Mouse (Mus musculus) olfactory bulb, adult 2 months (tissue): ENCODE results near the gene Chst8. TPM values are rescaled to one million over a fixed set of nuclear protein-coding genes. Genes with fewer than 3 reads are reported as not detected.

Experiments
- H3K27ac ChIP-seq: fragments of 200-500 bp; 2 replicates; pipeline ENCODE4 v1.5.1; 2012; ENCODE audit warnings: low read depth, low read length; ENCODE audit not compliant: insufficient read depth
- H3K4me1 ChIP-seq: fragments of 200-500 bp; 2 replicates; pipeline ENCODE4 v1.6.1; 2012; ENCODE audit warnings: low read length; ENCODE audit not compliant: control insufficient read depth, insufficient read depth
- H3K4me3 ChIP-seq: fragments of 200-500 bp; 2 replicates; pipeline ENCODE4 v1.5.1; 2012; ENCODE audit warnings: mild to moderate bottlenecking, low read depth, low read length, moderate library complexity; ENCODE audit not compliant: insufficient read depth
- CTCF ChIP-seq: fragments of 200-500 bp; IDR thresholded peaks from 2 replicates; pipeline ENCODE4 v1.5.1; 2012; ENCODE audit warnings: low read depth, mild to moderate bottlenecking, low read length, moderate library complexity; ENCODE audit not compliant: insufficient read depth
- POLR2A ChIP-seq: fragments of 200-500 bp; IDR thresholded peaks from 2 replicates; pipeline ENCODE4 v1.6.1; 2012; ENCODE audit warnings: mild to moderate bottlenecking, low read depth, low read length, moderate library complexity; ENCODE audit not compliant: insufficient read depth
- WGBS: fragments of 180-500 bp; shearing (Covaris S2); methylation state at CpG from one replicate; pipeline ENCODE4 v1.1.7; 2018; 5-methylcytosine and 5-hydroxymethylcytosine counted together
- polyA plus RNA-seq: library from polyadenylated mRNA; stranded (reverse); fragments of >200 nt; gene quantifications from 2 replicates; pipeline ENCODE4 v1.2.4, GENCODE M21; 2012; ENCODE audit warnings: low replicate concordance; ENCODE audit not compliant: missing spikeins, insufficient read depth, insufficient read length

Gene Chst8
- polyA plus RNA-seq, 1 experiment, result not detected

GRCm38 (mm10) chr7:34734348-34734747, 78.2 kb downstream of the Chst8 start:
- TF ChIP-seq POLR2A, result no peak
- Histone ChIP-seq H3K4me3 (no peak overlapping the region), H3K4me1 (peaks cover 5% of the 10 kb centered on the region), H3K27ac (no peak overlapping the region)
- 61% methylated on average over 6 of the region's 6 CpGs for WGBS

GRCm38 (mm10) chr7:34728931-34729330, 83.6 kb downstream of the Chst8 start:
- 51% methylated on average over 6 of the region's 6 CpGs for WGBS
- H3K4me1 ChIP-seq, result no peaks in the 10 kb centered on the region
- no peak overlapping the region for H3K27ac ChIP-seq
- no peak overlapping the region for H3K4me3 ChIP-seq
- no peak for TF ChIP-seq CTCF
- no peak for TF ChIP-seq POLR2A

GRCm38 (mm10) chr7:34725206-34725605, 87.3 kb downstream of the Chst8 start:
- WGBS, result 77% methylated on average over 4 of the region's 4 CpGs
- Histone ChIP-seq H3K4me1 (no peaks in the 10 kb centered on the region), H3K27ac (no peak overlapping the region), H3K4me3 (no peak overlapping the region)
- TF ChIP-seq POLR2A (no peak), CTCF (no peak)

- TF ChIP-seq CTCF (no peak), POLR2A (no peak)
- WGBS, result 67% methylated on average over 11 of the region's 11 CpGs
- no peaks in the 10 kb centered on the region for H3K4me1 ChIP-seq
- H3K27ac ChIP-seq, result no peak overlapping the region
- no peak overlapping the region for H3K4me3 ChIP-seq
Measured at GRCm38 (mm10) chr7:34722551-34723230, 89.8 kb downstream of the Chst8 start.

- WGBS, result 66% methylated on average over 8 of the region's 8 CpGs
- Histone ChIP-seq H3K4me3 (no peak overlapping the region), H3K27ac (no peak overlapping the region), H3K4me1 (no peaks in the 10 kb centered on the region)
- TF ChIP-seq POLR2A, result no peak
- TF ChIP-seq CTCF, result no peak
Measured at GRCm38 (mm10) chr7:34722151-34722550, 90.4 kb downstream of the Chst8 start.

- 63% methylated on average over 5 of the region's 5 CpGs for WGBS
- Histone ChIP-seq H3K4me3 (no peak overlapping the region), H3K4me1 (no peaks in the 10 kb centered on the region), H3K27ac (no peak overlapping the region)
- no peak for TF ChIP-seq POLR2A
- no peak for TF ChIP-seq CTCF
Measured at GRCm38 (mm10) chr7:34721650-34722048, 90.9 kb downstream of the Chst8 start.

GRCm38 (mm10) chr7:34720882-34721649, 91.4 kb downstream of the Chst8 start:
- H3K4me3 ChIP-seq, result no peak overlapping the region
- no peak for TF ChIP-seq POLR2A
- no peak for TF ChIP-seq CTCF
- H3K27ac ChIP-seq, result no peak overlapping the region
- 56% methylated on average over 5 of the region's 5 CpGs for WGBS
- H3K4me1 ChIP-seq, result no peaks in the 10 kb centered on the region

GRCm38 (mm10) chr7:34719599-34719998, 92.9 kb downstream of the Chst8 start:
- TF ChIP-seq CTCF (peak; percentile 9; the same call in 1 of the 2 replicates), POLR2A (no peak)
- no peak overlapping the region for H3K4me3 ChIP-seq
- H3K4me1 ChIP-seq, result no peaks in the 10 kb centered on the region
- no peak overlapping the region for H3K27ac ChIP-seq
- WGBS, result 42% methylated on average over 5 of the region's 5 CpGs

- TF ChIP-seq CTCF, result no peak
- TF ChIP-seq POLR2A, result no peak
- no peaks in the 10 kb centered on the region for H3K4me1 ChIP-seq
- H3K27ac ChIP-seq, result no peak overlapping the region
- WGBS, result 55% methylated on average over 9 of the region's 9 CpGs
- no peak overlapping the region for H3K4me3 ChIP-seq
Measured at GRCm38 (mm10) chr7:34718651-34719050, 93.9 kb downstream of the Chst8 start.
